Mouse (Mus musculus): ENCODE data around the gene Slc10a7. TPM values are rescaled to one million over a fixed set of nuclear protein-coding genes. Genes with fewer than 3 reads are reported as not detected.

The Slc10a7 gene
- total RNA-seq, 2 experiments from 2014 or later = 5.6 to 6.8 TPM

GRCm38 (mm10) chr8:78749861-78750825 is 241.0 kb downstream of the Slc10a7 start:
- DNase-seq (ENCODE audit: extremely low spot score in 1 of 2, low spot score in 2 of 2) = no peak
- intact Hi-C loops (cut with DNase I) = no loop called here

GRCm38 (mm10) chr8:78751151-78751550 is 242.0 kb downstream of the Slc10a7 start:
- DNase-seq (ENCODE audit: extremely low spot score in 1 of 2, low spot score in 2 of 2) = no peak
- intact Hi-C loops (cut with DNase I) = no loop called here

- DNase-seq (ENCODE audit: extremely low spot score in 1 of 2, low spot score in 2 of 2) = no peak
- intact Hi-C loops (cut with DNase I) = no loop called here
These were observed 245.8 kb downstream of the Slc10a7 start for GRCm38 (mm10) chr8:78754986-78755385.

- no peak for DNase-seq (ENCODE audit: extremely low spot score in 1 of 2, low spot score in 2 of 2)
- intact Hi-C loops (cut with DNase I) = no loop called here
These were observed 250.0 kb downstream of the Slc10a7 start for GRCm38 (mm10) chr8:78759139-78759538.

- no peak for DNase-seq (ENCODE audit: extremely low spot score in 1 of 2, low spot score in 2 of 2)
- intact Hi-C loops (cut with DNase I) = no loop called here
These were observed 255.8 kb downstream of the Slc10a7 start for GRCm38 (mm10) chr8:78764976-78765375.

- intact Hi-C loops (cut with DNase I) = no loop called here
- no peak for DNase-seq (ENCODE audit: extremely low spot score in 1 of 2, low spot score in 2 of 2)
These were observed 256.4 kb downstream of the Slc10a7 start for GRCm38 (mm10) chr8:78765556-78765955.

GRCm38 (mm10) chr8:78770584-78770983 is 261.4 kb downstream of the Slc10a7 start:
- intact Hi-C loops (cut with DNase I) = no loop called here
- DNase-seq (ENCODE audit: extremely low spot score in 1 of 2, low spot score in 2 of 2) = no peak

GRCm38 (mm10) chr8:78771256-78771655 is 262.1 kb downstream of the Slc10a7 start:
- intact Hi-C loops (cut with DNase I) = no loop called here
- DNase-seq (ENCODE audit: extremely low spot score in 1 of 2, low spot score in 2 of 2) = no peak

- DNase-seq (ENCODE audit: extremely low spot score in 1 of 2, low spot score in 2 of 2) = no peak
- intact Hi-C loops (cut with DNase I) = no loop called here
These were observed 267.7 kb downstream of the Slc10a7 start for GRCm38 (mm10) chr8:78776816-78777215.

Other genes starting within 250 kb of the Slc10a7 start
- gene Pou4f2, start 72.7 kb upstream of the Slc10a7 start, total RNA-seq (2021) = not detected
- 10 to 100 TPM; 67.3 to 72.1 TPM for gene Rbmxl1, start 448 bp upstream of the Slc10a7 start, total RNA-seq (2021)